Mouse (Mus musculus): ENCODE measurements around the gene Mettl7b.

Mettl7b gene

GRCm38 (mm10) chr10:128919966-128920365 lies 40.8 kb downstream of the Mettl7b start:
- DNase-seq (ENCODE audit: low read depth, low spot score): no peak

GRCm38 (mm10) chr10:128919203-128919631 lies 41.6 kb downstream of the Mettl7b start:
- no peak for DNase-seq (ENCODE audit: low read depth, low spot score)

- DNase-seq (ENCODE audit: low read depth, low spot score): no peak
Measured at GRCm38 (mm10) chr10:128918246-128918645, 42.5 kb downstream of the Mettl7b start.

- DNase-seq (ENCODE audit: low read depth, low spot score): no peak
Measured at GRCm38 (mm10) chr10:128917400-128917799, 43.4 kb downstream of the Mettl7b start.

- no peak for DNase-seq (ENCODE audit: low read depth, low spot score)
Measured at GRCm38 (mm10) chr10:128916665-128917064, 44.1 kb downstream of the Mettl7b start.

GRCm38 (mm10) chr10:128915550-128915949 lies 45.2 kb downstream of the Mettl7b start:
- DNase-seq (ENCODE audit: low read depth, low spot score): no peak

- DNase-seq (ENCODE audit: low read depth, low spot score): no peak
Measured at GRCm38 (mm10) chr10:128913696-128914095, 47.1 kb downstream of the Mettl7b start.

GRCm38 (mm10) chr10:128913219-128913618 lies 47.6 kb downstream of the Mettl7b start:
- DNase-seq (ENCODE audit: low read depth, low spot score): peak; percentile 94

- DNase-seq (ENCODE audit: low read depth, low spot score): no peak
Measured at GRCm38 (mm10) chr10:128912791-128913190, 48.0 kb downstream of the Mettl7b start.

- no peak for DNase-seq (ENCODE audit: low read depth, low spot score)
Measured at GRCm38 (mm10) chr10:128912268-128912667, 48.5 kb downstream of the Mettl7b start.

GRCm38 (mm10) chr10:128911430-128911829 lies 49.4 kb downstream of the Mettl7b start:
- no peak for DNase-seq (ENCODE audit: low read depth, low spot score)

GRCm38 (mm10) chr10:128910066-128910841 lies 50.5 kb downstream of the Mettl7b start:
- no peak for DNase-seq (ENCODE audit: low read depth, low spot score)

- peak; percentile 81 for DNase-seq (ENCODE audit: low read depth, low spot score)
Measured at GRCm38 (mm10) chr10:128909567-128910028, 51.2 kb downstream of the Mettl7b start.

- DNase-seq (ENCODE audit: low read depth, low spot score): no peak
Measured at GRCm38 (mm10) chr10:128908778-128909448, 51.9 kb downstream of the Mettl7b start.

All from ES-CJ7 (cell line).